Mouse (Mus musculus) heart, embryonic 16.5 days (tissue): ENCODE measurements around the gene Phf19. TPM values are rescaled to one million over a fixed set of nuclear protein-coding genes. Genes with fewer than 3 reads are reported as not detected.
A peak's percentile ranks its signal among the peaks of the same experiment; 100 is the strongest.

Source experiments
- ATAC-seq: fragments of 200-750 bp; cut with Nextera tagmentation; replicated peaks from 2 replicates; pipeline ENCODE4 v1.8.0; 2017; ENCODE audit warnings: moderate number of reproducible peaks; ENCODE audit not compliant: insufficient read depth, low FRiP score; ENCODE audit errors: extremely low read depth
- H3K27ac ChIP-seq: fragments of 300-500 bp; sonication (generic); 2 replicates; pipeline ENCODE4 v1.5.1; 2014; ENCODE audit warnings: mild to moderate bottlenecking, low read length, control low read depth, moderate library complexity
- H3K27me3 ChIP-seq: fragments of 300-500 bp; sonication (generic); 2 replicates; pipeline ENCODE4 v1.6.1; 2014; ENCODE audit warnings: low read length, mixed read lengths; ENCODE audit not compliant: control insufficient read depth, insufficient read depth
- H3K36me3 ChIP-seq: fragments of 300-500 bp; sonication (generic); 2 replicates; pipeline ENCODE4 v1.6.1; 2014; ENCODE audit not compliant: control insufficient read depth, insufficient read depth
- H3K4me1 ChIP-seq: fragments of 300-500 bp; sonication (generic); 2 replicates; pipeline ENCODE4 v1.6.1; 2014; ENCODE audit warnings: low read length, mixed read lengths; ENCODE audit not compliant: control insufficient read depth, insufficient read depth
- H3K4me2 ChIP-seq: fragments of 300-500 bp; sonication (generic); 2 replicates; pipeline ENCODE4 v1.6.1; 2014; ENCODE audit warnings: low read depth, mild to moderate bottlenecking, control low read depth, low read length
- H3K4me3 ChIP-seq: fragments of 300-500 bp; sonication (generic); 2 replicates; pipeline ENCODE4 v1.5.1; 2014; ENCODE audit warnings: mild to moderate bottlenecking, control low read depth, low read length
- H3K9ac ChIP-seq: fragments of 300-500 bp; sonication (generic); 2 replicates; pipeline ENCODE4 v1.6.1; 2014; ENCODE audit warnings: low read length, control low read depth
- H3K9me3 ChIP-seq: fragments of 300-500 bp; sonication (generic); replicated peaks from 2 replicates; pipeline ENCODE4 v1.6.1; 2016; ENCODE audit warnings: low read length; ENCODE audit not compliant: control insufficient read depth
- WGBS: fragments of 180-500 bp; shearing (Covaris S2); extraction: QIAGEN DNeasy Blood & Tissue Kit; methylation state at CpG from one replicate; pipeline ENCODE4 v1.1.7; 2014; 5-methylcytosine and 5-hydroxymethylcytosine counted together
- polyA plus RNA-seq: library from polyadenylated mRNA; unstranded; fragments of >200 nt; fragmentation: Nextera tagmentation; extraction: Ambion mirVana; gene quantifications from 2 replicates; pipeline ENCODE4 v1.2.1, GENCODE M21; 2015

Gene Phf19
- polyA plus RNA-seq, 1 experiment from 2014 or later, result 2.6 TPM

DNA sequence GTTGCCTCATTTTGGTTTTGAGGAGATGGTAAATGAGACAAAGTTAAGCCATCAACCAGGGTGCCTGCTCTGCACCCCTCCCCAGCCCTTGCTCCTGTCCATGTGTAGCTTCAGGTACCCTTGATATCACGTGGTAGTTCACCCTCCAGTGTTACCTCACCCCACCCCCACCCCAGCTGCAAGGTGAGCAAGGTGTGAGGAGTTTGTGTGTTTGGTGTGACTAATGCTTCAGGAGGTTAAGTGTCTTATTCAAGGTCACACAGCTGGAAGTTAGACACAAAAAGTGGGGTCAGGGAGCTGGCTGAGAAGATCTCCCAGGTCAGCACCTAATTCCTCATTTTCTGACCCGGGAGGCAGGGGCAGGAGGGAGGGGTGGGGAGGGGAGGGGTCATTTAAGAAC, 8.9 kb upstream of the Phf19 start:
- H3K4me1 ChIP-seq, result no peaks in the 10 kb centered on the region
- H3K27me3 ChIP-seq, result no peaks in the 10 kb centered on the region; the same call in 1 of the 2 replicates
- H3K9ac ChIP-seq, result no peak overlapping the region
- H3K4me2 ChIP-seq, result no peak overlapping the region
- no peak for ATAC-seq
- H3K9me3 ChIP-seq, result no peaks in the 10 kb centered on the region
- no peak overlapping the region for H3K27ac ChIP-seq
- 16% methylated on average over 2 of the region's 2 CpGs for WGBS
- no peaks in the 10 kb centered on the region for H3K36me3 ChIP-seq
- H3K4me3 ChIP-seq, result no peak overlapping the region

DNA sequence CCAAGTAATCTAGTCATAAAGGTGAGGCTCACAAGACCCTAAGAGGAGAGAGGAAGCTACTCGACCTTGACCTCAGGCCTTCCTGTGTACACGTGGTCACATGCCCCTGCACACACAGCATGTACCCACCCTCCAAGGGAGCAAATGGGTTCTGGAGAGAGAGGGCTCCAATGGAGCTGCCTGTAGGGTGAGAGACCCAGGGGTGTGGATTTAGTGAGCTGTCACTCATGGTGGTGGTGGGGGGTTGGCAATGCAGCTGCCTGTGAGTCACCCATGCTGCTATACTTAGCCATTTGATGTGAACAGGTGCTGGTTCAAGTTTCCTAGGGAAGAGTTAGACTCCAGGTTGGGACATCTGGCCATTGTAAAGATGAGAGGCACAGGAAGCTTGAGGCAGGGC, 6.3 kb upstream of the Phf19 start:
- Histone ChIP-seq H3K27me3 (no peaks in the 10 kb centered on the region; the same call in 1 of the 2 replicates), H3K36me3 (no peaks in the 10 kb centered on the region), H3K9me3 (no peaks in the 10 kb centered on the region), H3K4me2 (no peak overlapping the region), H3K27ac (no peak overlapping the region), H3K4me3 (no peak overlapping the region), H3K4me1 (peaks cover 6% of the 10 kb centered on the region; the same call in 1 of the 2 replicates), H3K9ac (no peak overlapping the region)
- peak; percentile 23; the same call in 1 of the 2 replicates for ATAC-seq
- 31% methylated on average over 2 of the region's 2 CpGs for WGBS

DNA sequence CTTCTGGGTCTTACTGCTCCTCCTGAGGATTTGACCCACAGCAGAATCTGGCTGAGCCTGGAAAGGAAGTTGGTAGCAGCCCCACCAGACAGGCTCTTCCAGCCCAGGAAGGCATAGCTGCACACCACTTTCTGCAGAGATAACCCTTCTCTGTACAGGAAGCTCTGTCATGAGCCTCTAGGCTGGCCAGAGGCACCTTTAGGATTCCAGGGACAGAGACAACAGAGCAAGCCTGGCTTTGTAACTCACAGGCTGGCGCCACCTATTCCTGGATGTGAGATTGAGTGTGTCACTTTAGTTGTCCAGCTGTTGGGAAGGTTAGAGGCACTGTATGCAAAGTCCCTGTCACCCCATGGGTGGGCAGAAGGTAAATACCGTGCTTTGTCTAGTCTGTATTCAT, 1.3 kb upstream of the Phf19 start:
- Histone ChIP-seq H3K27me3 (peaks cover 3% of the 10 kb centered on the region), H3K4me1 (peaks cover 19% of the 10 kb centered on the region; the same call in 1 of the 2 replicates), H3K36me3 (0 out of 2 replicates have a peak, but pooled peaks cover 2% of the 10 kb centered on the region), H3K4me2 (no peak overlapping the region), H3K27ac (no peak overlapping the region), H3K4me3 (no peak overlapping the region), H3K9me3 (no peaks in the 10 kb centered on the region), H3K9ac (no peak overlapping the region)
- ATAC-seq, result no peak
- WGBS, result 53% methylated on average over 2 of the region's 2 CpGs

DNA sequence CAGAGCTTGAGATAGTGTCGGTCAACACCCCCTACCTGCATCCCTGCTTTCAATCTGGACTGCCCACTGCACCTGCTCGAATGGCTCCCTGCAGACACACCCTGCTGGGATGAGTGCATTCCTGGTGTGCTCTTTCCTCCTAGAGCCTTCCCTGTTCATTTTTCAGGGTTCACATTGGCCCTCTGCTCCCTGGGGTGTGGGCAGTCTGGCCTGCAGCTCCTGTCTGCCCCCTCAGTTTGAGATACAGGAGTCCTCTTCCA, 927 bp upstream of the Phf19 start:
- no peak for ATAC-seq
- 26% methylated on average over 2 of the region's 2 CpGs for WGBS
- H3K4me3 ChIP-seq, result no peak overlapping the region

DNA sequence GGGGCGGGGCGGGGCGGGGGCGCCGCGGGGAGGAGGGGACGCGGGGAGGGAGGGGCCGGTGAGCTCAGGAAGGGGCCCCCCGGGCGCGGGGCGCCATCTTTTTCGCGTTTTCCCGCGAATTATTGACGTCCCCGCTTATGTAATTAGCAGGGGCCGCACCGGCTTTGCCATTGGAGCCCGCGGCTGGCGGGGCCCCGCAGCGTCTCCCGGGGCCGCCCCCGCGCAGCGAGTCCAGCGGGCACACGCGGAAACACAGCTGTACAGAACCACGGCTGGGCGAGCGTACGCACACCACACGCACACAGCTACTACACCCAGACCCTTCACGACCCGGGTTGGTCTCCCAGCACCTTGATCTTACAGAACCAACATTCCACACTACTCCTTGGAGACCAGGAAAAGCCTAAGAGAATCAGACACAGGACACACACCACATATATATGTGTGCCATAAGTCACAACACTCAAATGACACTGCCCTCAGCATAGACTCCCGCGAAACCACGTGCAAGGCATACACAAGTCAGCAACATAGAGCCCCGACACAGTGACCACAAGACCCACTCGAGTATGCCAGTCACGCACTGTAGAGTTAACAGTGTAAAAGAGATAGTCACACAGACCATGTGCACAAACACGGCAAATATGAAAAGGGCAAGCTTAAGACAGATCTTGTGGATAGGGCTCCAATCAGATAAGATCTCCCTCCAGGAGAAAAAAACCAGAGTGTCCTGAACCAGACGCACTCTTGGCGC, 420 bp upstream of the Phf19 start:
- Histone ChIP-seq H3K36me3 (0 out of 2 replicates have a peak, but pooled peaks cover 2% of the 10 kb centered on the region), H3K4me1 (peaks cover 19% of the 10 kb centered on the region; the same call in 1 of the 2 replicates), H3K4me2 (peak overlapping the region; percentile 97), H3K4me3 (peak overlapping the region; percentile 74), H3K9ac (peak overlapping the region; percentile 81), H3K27ac (no peak overlapping the region; the same call in 1 of the 2 replicates), H3K9me3 (no peaks in the 10 kb centered on the region), H3K27me3 (peaks cover 3% of the 10 kb centered on the region)
- peak; percentile 56 for ATAC-seq
- 3% methylated on average over 41 of the region's 50 CpGs for WGBS

More for the DNA sequence above, 927 bp upstream of the Phf19 start:
- 0 out of 2 replicates have a peak, but pooled peaks cover 2% of the 10 kb centered on the region for H3K36me3 ChIP-seq
- peaks cover 19% of the 10 kb centered on the region; the same call in 1 of the 2 replicates for H3K4me1 ChIP-seq
- H3K27me3 ChIP-seq, result peaks cover 3% of the 10 kb centered on the region
- H3K27ac ChIP-seq, result no peak overlapping the region
- no peaks in the 10 kb centered on the region for H3K9me3 ChIP-seq
- H3K4me2 ChIP-seq, result peak overlapping the region; percentile 97
- H3K9ac ChIP-seq, result no peak overlapping the region

DNA sequence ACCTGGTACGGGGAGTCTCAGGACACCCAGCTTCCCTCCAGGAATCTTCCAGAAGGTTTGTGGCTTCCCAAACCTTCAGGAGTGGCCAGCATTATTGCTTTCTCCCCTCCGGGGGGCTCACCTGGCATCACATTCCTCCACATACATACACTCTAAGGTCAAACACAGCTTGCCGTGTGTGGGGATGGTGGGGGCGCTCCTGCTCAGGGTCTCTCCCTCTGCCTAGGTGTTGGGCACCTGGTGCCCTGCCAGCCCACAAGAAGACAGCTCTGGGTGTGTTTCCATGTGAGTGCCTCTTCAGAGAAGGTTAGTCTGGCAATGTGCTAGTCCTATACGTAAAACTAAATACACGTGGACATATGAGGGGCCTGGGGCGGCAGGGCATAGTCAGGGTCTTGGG, 1.2 kb downstream of the Phf19 start:
- Histone ChIP-seq H3K27ac (no peak overlapping the region), H3K36me3 (0 out of 2 replicates have a peak, but pooled peaks cover 2% of the 10 kb centered on the region), H3K4me3 (peak overlapping the region; percentile 74), H3K27me3 (peaks cover 3% of the 10 kb centered on the region), H3K4me1 (peaks cover 19% of the 10 kb centered on the region; the same call in 1 of the 2 replicates), H3K4me2 (peak overlapping the region; percentile 97), H3K9me3 (no peaks in the 10 kb centered on the region), H3K9ac (peak overlapping the region; percentile 81)
- 0 out of 2 replicates have a peak, but pooled peaks have one; percentile 2 for ATAC-seq
- WGBS, result 54% methylated on average over 7 of the region's 7 CpGs

DNA sequence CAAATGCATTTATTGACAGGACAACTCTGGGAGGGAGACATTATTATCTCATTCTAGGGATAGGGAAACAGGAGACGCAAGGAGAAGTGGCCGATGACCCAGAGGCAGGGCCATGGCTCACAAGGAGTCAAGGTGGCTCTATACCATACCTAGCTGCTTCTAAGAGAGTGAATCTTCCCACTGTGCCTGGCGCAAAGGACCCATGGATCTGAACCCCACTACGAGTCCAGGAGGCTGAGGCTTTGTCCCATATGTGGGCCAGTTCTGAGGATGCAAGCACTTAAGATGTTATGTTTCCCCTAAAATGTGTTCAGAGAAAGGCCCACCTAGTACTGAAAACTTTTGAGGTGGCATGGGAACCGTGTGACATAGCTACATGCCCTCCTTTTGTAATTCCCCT, 2.0 kb downstream of the Phf19 start:
- no peak for ATAC-seq
- Histone ChIP-seq H3K27ac (no peak overlapping the region), H3K4me3 (no peak overlapping the region), H3K27me3 (peaks cover 3% of the 10 kb centered on the region), H3K4me1 (peaks cover 19% of the 10 kb centered on the region; the same call in 1 of the 2 replicates), H3K9ac (no peak overlapping the region), H3K36me3 (0 out of 2 replicates have a peak, but pooled peaks cover 2% of the 10 kb centered on the region), H3K9me3 (no peaks in the 10 kb centered on the region), H3K4me2 (no peak overlapping the region)
- 87% methylated on average over 5 of the region's 5 CpGs for WGBS

DNA sequence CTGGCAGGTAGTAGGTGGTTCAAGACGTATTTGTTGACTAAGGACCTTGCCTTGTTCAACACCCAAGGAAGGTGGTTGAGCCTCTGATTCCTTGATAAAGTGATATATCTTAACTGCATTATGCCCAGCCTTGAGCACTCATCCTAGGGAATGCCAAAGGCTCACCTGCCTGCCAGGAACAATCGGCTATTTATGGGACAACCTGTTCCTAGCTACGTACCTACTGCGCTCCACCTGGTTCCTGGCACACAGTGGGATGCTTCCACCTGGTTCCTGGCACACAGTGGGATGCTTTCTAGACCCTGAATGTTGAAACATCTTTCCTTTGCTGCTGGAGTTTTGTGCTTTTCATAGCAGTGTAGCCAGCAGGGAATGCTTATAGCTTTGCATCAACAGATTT, 4.1 kb downstream of the Phf19 start:
- ATAC-seq, result no peak
- H3K4me2 ChIP-seq, result no peak overlapping the region
- 89% methylated on average over 4 of the region's 4 CpGs for WGBS
- H3K4me3 ChIP-seq, result no peak overlapping the region
- H3K27me3 ChIP-seq, result peaks cover 3% of the 10 kb centered on the region
- peaks cover 12% of the 10 kb centered on the region; the same call in 1 of the 2 replicates for H3K4me1 ChIP-seq
- 0 out of 2 replicates have a peak, but pooled peaks cover 2% of the 10 kb centered on the region for H3K36me3 ChIP-seq
- H3K27ac ChIP-seq, result no peak overlapping the region
- H3K9me3 ChIP-seq, result no peaks in the 10 kb centered on the region
- no peak overlapping the region for H3K9ac ChIP-seq

DNA sequence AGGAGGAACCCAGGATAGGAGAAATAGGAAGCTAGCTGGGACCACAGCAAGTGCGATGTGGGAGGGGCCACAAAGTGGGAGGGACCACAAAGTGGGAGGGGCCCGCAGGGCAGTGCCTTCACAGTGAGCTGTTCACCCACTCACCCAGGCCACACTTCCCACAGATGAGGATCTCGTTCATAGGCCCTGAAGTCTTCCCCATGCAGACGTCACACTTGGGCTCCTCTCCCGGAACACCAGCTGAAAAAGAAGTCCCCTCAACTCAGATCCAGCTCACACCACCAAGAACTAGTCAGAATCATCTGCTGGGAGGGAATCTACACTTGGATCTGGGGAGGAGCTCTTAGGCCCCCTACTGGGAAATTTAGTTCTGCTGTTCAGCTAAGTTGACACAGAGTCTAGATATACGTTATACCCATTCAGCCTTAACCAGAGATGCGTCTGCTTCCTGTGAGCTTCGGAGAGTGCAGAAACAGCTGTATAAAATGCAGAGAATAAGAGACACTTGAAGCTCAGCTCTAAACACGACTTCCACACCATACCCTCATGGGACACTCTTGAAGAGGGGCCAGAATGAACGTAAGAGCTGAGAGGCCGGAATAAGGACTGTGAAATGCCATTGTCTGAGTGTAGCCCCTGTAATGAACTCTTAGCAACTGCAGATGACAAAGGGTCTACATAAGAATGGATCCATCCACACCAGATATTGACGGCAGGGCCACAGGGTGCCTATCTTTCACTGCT, 6.8 kb downstream of the Phf19 start:
- Histone ChIP-seq H3K9ac (no peak overlapping the region), H3K27me3 (peaks cover 3% of the 10 kb centered on the region; the same call in 1 of the 2 replicates), H3K9me3 (no peaks in the 10 kb centered on the region), H3K36me3 (0 out of 2 replicates have a peak, but pooled peaks cover 2% of the 10 kb centered on the region), H3K4me1 (peaks cover 15% of the 10 kb centered on the region), H3K27ac (no peak overlapping the region), H3K4me2 (no peak overlapping the region), H3K4me3 (no peak overlapping the region)
- WGBS, result 48% methylated on average over 12 of the region's 12 CpGs
- no peak for ATAC-seq
